Mouse (Mus musculus) kidney, adult 2 months (tissue): ENCODE results near the gene Gpr19.

Source experiments
- CTCF ChIP-seq: fragments of 200-500 bp; conservative IDR thresholded peaks from 2 replicates; pipeline ENCODE4 v1.5.1; 2011; ENCODE audit warnings: low read depth, mild to moderate bottlenecking, control low read depth, low read length, moderate library complexity, mixed read lengths; ENCODE audit not compliant: insufficient read depth, insufficient read length
- POLR2A ChIP-seq: fragments of 200-500 bp; IDR thresholded peaks from one replicate; pipeline ENCODE4 v1.6.1; 2011; ENCODE audit warnings: low read depth, low read length, control low read depth

DNA sequence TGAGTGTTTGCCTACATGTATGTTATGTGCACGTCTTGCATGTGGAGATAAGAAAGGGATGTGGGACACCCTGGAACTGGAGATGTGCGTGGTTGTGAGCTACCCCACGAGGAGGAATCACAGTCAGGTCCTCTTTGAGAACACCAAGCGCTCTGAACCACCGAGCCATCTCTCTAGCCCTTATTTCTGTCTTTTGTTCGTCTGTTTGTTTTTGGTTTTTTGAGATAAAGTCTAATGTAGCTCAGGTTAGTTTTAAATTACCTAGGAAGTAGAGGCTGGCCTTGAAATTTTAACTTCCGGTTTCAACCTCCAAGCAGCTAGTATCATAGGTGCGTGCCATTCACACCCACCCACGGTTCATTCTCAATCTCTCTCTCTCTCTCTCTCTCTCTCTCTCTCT is 48.5 kb upstream of the Gpr19 start:
- TF ChIP-seq POLR2A: no peak
- TF ChIP-seq CTCF: no peak
